Mouse (Mus musculus) olfactory bulb, adult 2 months (tissue): ENCODE results near the gene Vav1. TPM values are rescaled to one million over a fixed set of nuclear protein-coding genes. Genes with fewer than 3 reads are reported as not detected.

Source experiments
- H3K27ac ChIP-seq: fragments of 200-500 bp; 2 replicates; pipeline ENCODE4 v1.5.1; 2012; ENCODE audit warnings: low read depth, low read length; ENCODE audit not compliant: insufficient read depth
- H3K4me1 ChIP-seq: fragments of 200-500 bp; 2 replicates; pipeline ENCODE4 v1.6.1; 2012; ENCODE audit warnings: low read length; ENCODE audit not compliant: control insufficient read depth, insufficient read depth
- H3K4me3 ChIP-seq: fragments of 200-500 bp; 2 replicates; pipeline ENCODE4 v1.5.1; 2012; ENCODE audit warnings: mild to moderate bottlenecking, low read depth, low read length, moderate library complexity; ENCODE audit not compliant: insufficient read depth
- CTCF ChIP-seq: fragments of 200-500 bp; IDR thresholded peaks from 2 replicates; pipeline ENCODE4 v1.5.1; 2012; ENCODE audit warnings: low read depth, mild to moderate bottlenecking, low read length, moderate library complexity; ENCODE audit not compliant: insufficient read depth
- POLR2A ChIP-seq: fragments of 200-500 bp; IDR thresholded peaks from 2 replicates; pipeline ENCODE4 v1.6.1; 2012; ENCODE audit warnings: mild to moderate bottlenecking, low read depth, low read length, moderate library complexity; ENCODE audit not compliant: insufficient read depth
- WGBS: fragments of 180-500 bp; shearing (Covaris S2); methylation state at CpG from one replicate; pipeline ENCODE4 v1.1.7; 2018; 5-methylcytosine and 5-hydroxymethylcytosine counted together
- polyA plus RNA-seq: library from polyadenylated mRNA; stranded (reverse); fragments of >200 nt; gene quantifications from 2 replicates; pipeline ENCODE4 v1.2.4, GENCODE M21; 2012; ENCODE audit warnings: low replicate concordance; ENCODE audit not compliant: missing spikeins, insufficient read depth, insufficient read length

The Vav1 gene
- polyA plus RNA-seq, 1 experiment, result 215 TPM

DNA sequence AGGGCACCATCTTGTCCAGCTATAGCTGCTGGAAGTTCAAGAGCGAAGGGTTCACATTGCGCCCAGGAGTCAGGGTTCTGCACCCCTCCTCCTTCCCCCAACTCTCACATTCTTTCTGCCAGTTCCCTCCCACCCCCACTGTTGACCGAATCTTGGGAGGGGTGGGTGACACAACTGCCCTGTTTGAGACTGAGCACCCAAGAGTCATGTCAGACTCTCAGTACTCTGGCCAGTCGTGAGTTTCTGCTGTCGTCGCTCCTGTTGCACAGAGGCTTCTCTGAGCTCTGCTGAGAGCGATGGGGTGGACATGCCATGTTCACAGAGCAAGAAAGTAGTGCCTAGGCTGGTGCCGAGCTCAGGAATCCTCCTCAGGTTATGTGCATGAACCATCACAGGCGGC is 60.4 kb downstream of the Vav1 start:
- H3K4me1 ChIP-seq, result no peaks in the 10 kb centered on the region
- 78% methylated on average over 9 of the region's 9 CpGs for WGBS
- no peak overlapping the region for H3K27ac ChIP-seq
- no peak overlapping the region for H3K4me3 ChIP-seq
- TF ChIP-seq CTCF, result no peak
- TF ChIP-seq POLR2A, result no peak

DNA sequence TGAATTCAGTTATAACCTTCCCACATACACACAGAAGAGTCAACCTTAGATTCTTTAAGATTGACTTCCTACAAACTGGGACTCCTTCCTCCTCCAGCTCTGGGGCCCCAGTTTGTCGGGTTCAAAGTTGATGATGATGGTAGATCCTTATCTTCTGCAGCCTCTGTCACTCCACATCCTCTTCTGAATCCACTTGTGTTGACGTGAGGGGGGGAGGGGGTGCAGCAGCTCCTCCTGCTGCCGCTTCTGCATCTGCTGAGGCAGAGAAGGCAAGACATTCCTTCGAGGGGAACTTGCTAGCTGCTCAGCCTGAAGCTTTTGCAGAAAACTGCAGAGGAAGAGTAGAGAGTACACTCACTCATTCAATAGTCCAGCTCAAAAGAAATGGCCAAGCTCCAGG is 62.7 kb downstream of the Vav1 start:
- no peak for TF ChIP-seq CTCF
- no peak for TF ChIP-seq POLR2A
- Histone ChIP-seq H3K4me3 (no peak overlapping the region), H3K27ac (no peak overlapping the region), H3K4me1 (no peaks in the 10 kb centered on the region)
- 87% methylated on average over 4 of the region's 4 CpGs for WGBS

- Histone ChIP-seq H3K27ac (no peak overlapping the region), H3K4me1 (no peaks in the 10 kb centered on the region), H3K4me3 (no peak overlapping the region)
- TF ChIP-seq POLR2A (no peak), CTCF (no peak)
- 74% methylated on average over 2 of the region's 2 CpGs for WGBS
These were observed 65.3 kb downstream of the Vav1 start for GRCm38 (mm10) chr17:57344029-57344707.

DNA sequence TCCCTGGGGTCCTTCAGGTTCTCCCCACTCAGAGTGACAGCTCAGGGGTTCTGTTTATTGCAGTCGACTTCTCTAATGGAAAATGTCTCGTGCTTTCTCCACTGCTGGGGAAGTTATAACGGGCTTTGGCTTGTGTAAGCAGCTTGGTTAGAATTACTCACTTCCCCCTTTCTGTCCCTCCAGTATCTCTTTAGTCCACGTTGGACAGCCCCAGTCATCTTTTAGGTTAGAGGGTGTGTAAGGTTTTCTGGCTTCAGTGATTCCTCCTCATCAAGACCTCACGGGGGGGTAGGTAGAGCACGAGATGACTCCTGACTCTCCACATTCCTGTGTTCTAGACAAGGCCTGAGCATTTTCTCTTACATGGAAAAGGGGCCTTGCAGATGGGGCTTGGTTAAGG is 68.1 kb downstream of the Vav1 start:
- 74% methylated on average over 6 of the region's 6 CpGs for WGBS
- no peak overlapping the region for H3K4me3 ChIP-seq
- no peak overlapping the region for H3K27ac ChIP-seq
- TF ChIP-seq CTCF (no peak), POLR2A (no peak)
- H3K4me1 ChIP-seq, result no peaks in the 10 kb centered on the region

DNA sequence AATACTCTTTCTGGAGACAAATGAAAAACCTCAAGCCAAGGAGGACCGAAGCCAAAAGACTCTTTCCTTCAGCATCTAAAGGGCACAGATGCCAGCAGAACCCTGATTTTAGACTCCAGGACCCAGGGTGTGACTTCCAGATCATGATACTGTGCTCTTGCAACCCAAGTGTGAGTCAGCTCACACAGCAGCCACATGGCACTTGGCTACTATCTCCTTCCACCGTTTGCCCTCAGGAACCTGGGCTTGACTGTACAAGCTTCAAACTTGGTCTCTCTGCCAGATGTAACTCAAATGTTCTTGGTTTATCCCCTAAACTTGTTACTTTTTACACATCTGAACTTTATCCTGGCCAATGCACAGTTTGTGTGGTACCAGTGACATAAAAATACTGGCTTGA is 68.9 kb downstream of the Vav1 start:
- no peak for TF ChIP-seq POLR2A
- TF ChIP-seq CTCF, result no peak
- H3K27ac ChIP-seq, result no peak overlapping the region

GRCm38 (mm10) chr17:57349067-57349466 is 70.2 kb downstream of the Vav1 start:
- TF ChIP-seq POLR2A (no peak), CTCF (no peak)
- H3K27ac ChIP-seq, result no peak overlapping the region
- H3K4me1 ChIP-seq, result no peaks in the 10 kb centered on the region
- H3K4me3 ChIP-seq, result no peak overlapping the region
- 65% methylated on average over 5 of the region's 5 CpGs for WGBS

More for the DNA sequence above, 68.9 kb downstream of the Vav1 start:
- no peak overlapping the region for H3K4me3 ChIP-seq
- no peaks in the 10 kb centered on the region for H3K4me1 ChIP-seq
- WGBS, result 82% methylated on average over 2 of the region's 2 CpGs

DNA sequence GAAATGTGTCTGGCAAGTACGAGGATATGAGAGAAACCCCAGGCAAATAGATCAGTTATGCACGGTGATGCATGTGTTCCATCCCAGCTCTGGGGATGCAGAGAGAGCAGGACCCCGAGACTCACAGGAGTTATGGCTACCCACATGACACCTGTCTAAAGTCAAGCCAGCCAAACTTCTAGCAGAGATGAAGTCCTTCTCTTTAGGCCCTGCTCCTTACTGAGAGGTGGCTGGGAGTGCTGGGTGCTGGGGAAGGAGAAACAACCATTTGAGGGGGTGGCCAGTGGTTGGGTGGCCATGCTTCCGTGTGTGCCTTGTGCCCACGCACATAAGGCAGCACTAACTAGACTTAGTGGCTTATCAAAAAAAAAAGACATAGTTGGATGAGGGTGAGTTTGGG is 71.3 kb downstream of the Vav1 start:
- Histone ChIP-seq H3K4me1 (no peaks in the 10 kb centered on the region), H3K27ac (no peak overlapping the region), H3K4me3 (no peak overlapping the region)
- 90% methylated on average over 5 of the region's 5 CpGs for WGBS
- TF ChIP-seq CTCF, result no peak

DNA sequence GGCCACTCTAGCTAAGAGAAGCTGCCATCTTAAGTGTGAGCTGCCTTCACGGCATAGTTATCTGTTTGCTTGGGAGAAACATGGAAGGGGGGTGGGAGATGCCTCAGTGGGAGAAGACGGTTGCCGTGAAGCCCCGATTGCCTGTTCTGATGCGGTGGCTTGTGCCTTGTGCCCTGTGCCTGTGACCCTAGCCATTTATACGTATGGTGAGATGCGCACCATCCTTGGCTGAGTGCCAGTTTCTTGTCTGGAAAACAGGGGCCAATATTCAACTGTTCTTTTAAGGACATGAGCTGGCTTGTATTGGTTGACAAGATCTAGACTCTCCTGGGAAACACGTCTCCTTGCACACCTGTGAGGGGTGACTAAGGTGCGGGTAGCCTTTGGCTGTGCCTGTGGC is 72.2 kb downstream of the Vav1 start:
- no peak overlapping the region for H3K27ac ChIP-seq
- no peaks in the 10 kb centered on the region for H3K4me1 ChIP-seq
- no peak overlapping the region for H3K4me3 ChIP-seq
- no peak for TF ChIP-seq CTCF
- TF ChIP-seq POLR2A, result no peak
- WGBS, result 91% methylated on average over 9 of the region's 9 CpGs

DNA sequence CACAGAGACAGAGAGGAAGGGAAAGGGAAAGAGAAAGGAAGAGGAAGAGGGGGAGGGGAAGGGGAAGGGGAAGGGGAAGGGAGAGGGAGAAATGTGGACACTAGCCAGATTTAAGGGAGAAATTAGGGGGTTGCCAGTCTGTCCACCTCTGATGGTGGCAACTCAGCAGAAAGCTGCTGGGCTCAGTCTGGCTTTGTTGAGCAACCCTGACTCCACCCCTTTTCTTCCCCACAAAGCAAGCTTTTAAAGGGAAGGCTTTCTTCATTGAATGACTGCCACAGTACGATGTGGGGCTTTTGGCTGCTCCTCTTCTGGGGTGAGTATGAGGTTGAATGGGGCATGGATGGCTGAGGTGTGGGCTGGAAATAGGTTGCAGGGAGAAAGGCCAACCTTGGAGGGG is 79.5 kb downstream of the Vav1 start, which contains the start of gene Adgre1:
Gene Adgre1 (plus strand): TSS at position 251 of the 400 bp plus-strand sequence.
- WGBS, result 0% methylated on average over 1 of the region's 1 CpGs
- Histone ChIP-seq H3K4me3 (no peak within 1 kb of the TSS), H3K27ac (no peak within 1 kb of the TSS), H3K4me1 (no peaks in the 10 kb centered on the region)
- TF ChIP-seq POLR2A (no peak), CTCF (no peak)

DNA sequence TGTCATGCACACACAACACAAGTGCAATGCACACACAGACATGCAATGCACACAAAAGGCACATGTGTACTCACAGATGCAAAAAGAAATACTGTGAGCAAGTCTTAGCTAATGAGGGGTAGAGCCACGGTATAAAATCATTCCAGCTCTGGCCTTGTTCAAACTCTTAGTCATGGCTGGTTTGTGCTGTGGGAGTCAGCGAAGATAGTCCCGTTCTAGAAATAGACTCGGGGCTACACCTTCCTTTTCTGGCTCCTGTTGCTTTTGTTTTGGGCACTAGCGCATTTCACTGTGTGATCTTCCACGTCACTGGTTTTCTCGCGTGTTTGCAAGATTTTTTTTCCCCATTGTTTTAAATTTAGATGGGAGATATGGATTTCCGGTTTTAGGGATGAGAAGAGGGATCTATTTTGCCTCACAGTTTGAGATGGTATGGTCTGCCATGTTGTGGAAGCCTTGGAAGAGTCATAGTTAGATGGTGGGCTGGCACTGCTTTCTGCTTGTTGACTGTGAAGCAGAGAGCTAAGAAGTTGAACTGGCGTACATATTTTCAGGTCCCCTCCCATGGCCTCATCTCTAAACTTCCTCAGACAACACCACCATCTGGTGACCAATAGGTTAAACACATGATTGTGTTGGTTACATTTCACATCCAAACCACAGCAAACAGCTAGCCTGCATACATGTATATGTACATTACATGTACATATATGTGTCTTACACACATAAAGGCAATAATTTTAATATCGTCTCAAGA is 80.8 kb downstream of the Vav1 start:
- Histone ChIP-seq H3K27ac (no peak overlapping the region), H3K4me1 (no peaks in the 10 kb centered on the region), H3K4me3 (no peak overlapping the region)
- TF ChIP-seq POLR2A, result no peak
- no peak for TF ChIP-seq CTCF
- WGBS, result 72% methylated on average over 11 of the region's 11 CpGs

Other genes starting within 250 kb of the Vav1 start
- 183 TPM in 1 of 2 replicates, not detected in the other for gene Khsrp, start 247.6 kb upstream of the Vav1 start, polyA plus RNA-seq
- gene Slc25a41, start 237.4 kb upstream of the Vav1 start, polyA plus RNA-seq, result not detected in 2 replicates
- gene Crb3, start 220.0 kb upstream of the Vav1 start, polyA plus RNA-seq, result not detected in 2 replicates
- 526 and 583 TPM in 2 replicates for gene Slc25a23, start 219.2 kb upstream of the Vav1 start, polyA plus RNA-seq
- not detected in 2 replicates for gene Dennd1c, start 200.6 kb upstream of the Vav1 start, polyA plus RNA-seq
- 276 TPM in 1 of 2 replicates, not detected in the other for gene Tubb4a, start 191.3 kb upstream of the Vav1 start, polyA plus RNA-seq
- not detected in 2 replicates for gene Tnfsf9, start 173.8 kb upstream of the Vav1 start, polyA plus RNA-seq
- not detected in 2 replicates for gene Cd70, start 129.3 kb upstream of the Vav1 start, polyA plus RNA-seq
- gene Tnfsf14, start 84.9 kb upstream of the Vav1 start, polyA plus RNA-seq, result not detected in 2 replicates
- gene C3, start 51.0 kb upstream of the Vav1 start, polyA plus RNA-seq, result not detected in 2 replicates
- not detected in 2 replicates for gene Gpr108, start 30.7 kb upstream of the Vav1 start, polyA plus RNA-seq
- gene Trip10, start 29.6 kb upstream of the Vav1 start, polyA plus RNA-seq, result not detected in 2 replicates
- not detected in 2 replicates for gene Adgre1, start 79.6 kb downstream of the Vav1 start, polyA plus RNA-seq